Mouse (Mus musculus): Measurements from ENCODE around the gene Mrpl42.

The Mrpl42 gene

DNA sequence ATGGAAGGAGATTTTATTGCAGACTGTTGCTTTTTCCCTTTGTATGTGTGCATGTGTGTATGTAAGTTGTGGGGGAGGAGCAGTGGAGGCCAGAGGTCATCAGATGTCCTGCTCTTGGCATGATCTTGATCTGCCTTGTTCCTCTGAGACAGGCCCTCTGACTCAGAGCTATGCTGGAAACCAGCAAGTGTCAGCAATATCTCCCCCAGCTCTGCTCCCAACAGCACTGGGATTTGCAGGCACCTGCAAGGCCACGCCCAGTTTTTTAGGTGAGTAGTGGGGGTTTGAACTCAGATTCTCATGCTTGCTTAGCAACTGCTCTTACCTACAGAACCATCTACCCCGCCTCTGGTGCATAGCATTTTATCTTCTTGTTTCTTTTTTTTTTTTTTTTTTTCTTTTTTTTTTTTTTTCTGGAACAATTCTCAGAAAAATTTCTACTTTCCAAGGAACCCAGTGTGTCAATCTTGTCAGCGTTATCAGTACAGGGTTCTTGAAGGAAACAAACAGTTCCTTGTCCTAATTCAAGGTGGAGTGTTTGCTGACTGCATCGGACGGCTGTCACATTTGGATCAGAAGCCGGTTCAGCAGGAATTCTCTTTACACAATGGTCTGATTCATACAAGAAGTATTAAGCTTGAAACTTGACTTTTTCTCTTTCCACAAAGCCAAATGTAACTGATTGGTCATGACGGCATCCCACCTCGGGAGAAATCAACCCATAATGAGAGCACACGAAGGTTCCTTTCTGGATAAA, 43.5 kb downstream of the Mrpl42 start:
- DNase-seq (ENCODE audit: low read depth), result no peak

DNA sequence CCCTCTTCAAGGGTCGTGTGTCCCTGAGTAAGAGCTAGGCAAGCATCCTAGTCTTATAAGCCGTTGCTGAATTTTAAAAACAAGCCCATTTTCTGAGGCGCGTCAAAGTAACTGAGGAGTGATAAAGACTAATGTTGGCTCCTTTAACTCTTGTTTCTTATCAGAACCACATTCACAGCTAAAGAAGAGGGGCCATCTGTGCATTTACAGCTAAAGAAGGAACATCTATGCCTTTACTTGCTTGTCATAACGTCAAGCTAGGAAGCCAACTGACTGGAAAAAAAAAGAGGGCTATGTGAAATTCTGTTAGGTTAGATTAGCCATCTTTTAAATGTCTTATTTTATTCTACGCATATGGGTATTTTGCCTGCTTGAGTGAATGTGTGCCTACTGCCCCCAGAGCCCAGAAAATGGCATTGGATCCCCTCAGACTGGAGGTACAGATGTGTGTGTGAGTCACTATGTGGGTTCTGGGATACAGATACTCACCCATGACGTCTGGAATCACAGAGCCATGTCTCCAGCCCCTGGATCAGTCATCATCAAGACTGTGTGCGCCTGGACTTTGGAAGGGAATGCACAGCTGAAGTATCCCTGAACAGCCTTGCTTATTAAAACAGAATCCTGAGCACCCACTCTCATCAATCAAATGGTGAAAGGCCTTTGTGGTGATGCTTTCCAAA, 44.2 kb downstream of the Mrpl42 start:
- no peak for DNase-seq (ENCODE audit: low read depth)

DNA sequence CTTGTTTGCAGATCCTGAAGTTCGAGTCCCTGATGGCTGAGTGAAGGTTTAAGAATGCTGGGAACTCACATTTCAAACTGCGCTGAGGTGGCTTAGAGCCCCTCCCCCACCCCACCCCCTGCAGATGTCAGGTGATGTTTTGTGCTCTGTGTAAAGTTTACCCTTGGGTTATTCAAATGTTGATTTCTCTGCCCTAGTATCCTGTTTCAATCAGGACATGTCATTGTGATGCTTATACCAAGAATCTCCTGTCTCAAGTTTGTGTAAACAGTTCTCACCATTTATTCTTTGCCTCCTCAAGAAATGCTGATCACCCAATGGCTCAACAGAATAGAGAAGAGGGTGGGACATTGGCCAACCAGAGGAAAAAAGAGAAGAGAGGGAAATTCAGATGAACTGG, 45.6 kb downstream of the Mrpl42 start:
- DNase-seq (ENCODE audit: low read depth), result no peak

DNA sequence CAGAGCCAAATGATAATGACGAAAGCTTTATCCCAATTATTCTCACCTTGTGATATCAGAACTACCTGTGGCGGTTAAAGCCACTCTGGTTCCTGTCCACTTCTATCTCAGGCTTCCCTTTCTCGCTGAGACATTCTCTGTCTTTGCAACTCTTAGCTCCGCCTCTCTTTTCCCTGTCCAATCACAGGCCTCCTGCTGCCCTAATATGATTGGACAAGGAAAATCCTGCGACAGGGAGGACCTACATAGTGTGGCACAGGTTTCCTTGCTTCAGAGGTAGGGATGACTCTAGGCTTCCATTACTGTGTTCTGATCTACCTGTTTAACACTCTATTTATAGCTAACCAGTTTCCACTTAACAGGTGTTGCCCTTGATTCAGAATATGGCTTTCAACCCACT, 48.5 kb downstream of the Mrpl42 start:
- DNase-seq (ENCODE audit: low read depth), result no peak

DNA sequence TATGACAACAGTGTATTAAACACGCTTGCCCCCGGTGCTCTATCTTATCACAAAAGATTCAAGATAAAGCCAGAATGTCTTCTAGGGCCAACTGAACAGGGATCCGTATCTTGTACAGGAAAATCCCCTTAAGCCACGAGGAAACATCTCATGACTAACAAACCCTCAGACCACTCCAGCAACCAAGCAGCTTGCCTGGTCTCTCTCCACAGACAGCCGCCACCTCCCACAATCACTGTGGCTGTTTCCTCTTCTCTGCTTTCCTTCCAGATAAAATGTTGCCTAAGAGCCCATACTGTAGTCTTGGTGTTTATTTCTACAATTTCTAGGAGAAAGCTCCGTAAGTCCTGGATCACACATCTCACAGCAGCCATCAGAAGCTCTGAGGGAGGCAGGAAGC, 52.7 kb downstream of the Mrpl42 start:
- DNase-seq (ENCODE audit: low read depth), result no peak

GRCm38 (mm10) chr10:95447954-95448353, 53.8 kb downstream of the Mrpl42 start:
- DNase-seq (ENCODE audit: low read depth), result peak; percentile 38

DNA sequence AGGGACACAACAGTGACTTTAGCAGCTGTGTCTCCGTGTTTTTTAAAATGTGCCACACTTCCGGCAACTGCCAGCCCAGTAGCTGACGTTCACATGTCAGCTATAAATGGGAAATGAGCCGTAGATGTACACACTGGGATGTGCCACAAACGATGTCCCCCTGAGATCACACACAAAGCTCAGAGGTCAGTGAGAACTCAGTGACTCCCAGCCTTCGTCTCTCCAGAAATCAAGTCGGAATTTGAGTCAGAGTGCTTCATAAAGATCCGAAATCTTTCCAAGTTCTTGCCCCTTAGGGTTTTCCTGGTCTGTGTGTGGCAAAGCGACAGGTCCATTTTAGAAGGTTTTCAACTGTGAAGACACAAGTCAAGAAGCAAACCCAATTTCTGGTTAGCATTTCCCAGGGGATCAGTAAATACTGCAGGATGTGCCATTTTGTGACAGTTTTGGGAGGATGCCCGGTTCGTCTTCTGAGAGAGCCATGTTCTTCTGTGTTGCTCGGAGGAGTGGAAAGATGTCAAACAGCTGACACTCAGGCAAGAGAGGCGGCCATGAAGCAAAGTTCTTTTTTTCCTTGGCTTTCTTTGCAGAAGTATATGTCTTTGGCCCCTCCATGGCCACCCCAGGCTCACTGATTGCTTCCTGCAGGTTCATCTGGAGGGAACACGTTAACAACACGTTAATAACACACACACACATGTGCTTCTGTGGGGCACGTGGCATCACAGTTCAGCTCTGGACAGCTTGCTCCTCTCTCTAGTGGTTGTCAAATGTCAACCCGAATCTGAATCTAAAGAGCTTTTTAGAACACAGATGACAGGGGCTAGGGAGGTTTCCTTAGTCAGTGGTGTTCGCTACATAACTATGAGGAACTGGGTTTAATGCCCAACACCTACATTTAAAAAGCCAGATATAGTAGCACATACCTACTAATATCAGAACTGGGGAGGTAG, 56.4 kb downstream of the Mrpl42 start:
- DNase-seq (ENCODE audit: low read depth), result no peak

GRCm38 (mm10) chr10:95442334-95442733, 59.4 kb downstream of the Mrpl42 start:
- DNase-seq (ENCODE audit: low read depth), result peak; percentile 56

DNA sequence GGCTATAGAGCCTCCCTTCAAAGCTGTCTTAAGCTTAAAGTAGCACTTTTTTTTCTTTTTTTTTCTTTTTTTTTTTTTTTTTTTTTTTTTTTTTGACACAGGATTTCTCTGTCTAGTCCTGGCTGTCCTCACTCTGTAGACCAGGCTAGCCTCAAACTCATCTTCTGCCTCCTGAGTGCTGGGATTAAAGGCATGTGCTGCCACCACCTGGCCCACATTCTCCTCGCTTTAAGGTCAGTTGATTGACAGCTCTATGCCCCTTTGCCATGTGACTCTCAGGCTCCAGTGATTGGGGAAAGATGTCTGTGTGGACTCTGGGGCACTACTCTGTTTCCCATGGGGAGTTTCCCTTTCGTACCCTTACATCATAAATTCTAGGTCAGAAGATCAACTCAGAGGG, 61.2 kb downstream of the Mrpl42 start:
- DNase-seq (ENCODE audit: low read depth), result peak; percentile 35

GRCm38 (mm10) chr10:95439718-95440339, 61.9 kb downstream of the Mrpl42 start:
- no peak for DNase-seq (ENCODE audit: low read depth)

GRCm38 (mm10) chr10:95438941-95439340, 62.8 kb downstream of the Mrpl42 start:
- peak; percentile 25 for DNase-seq (ENCODE audit: low read depth)
